Mouse (Mus musculus): Measurements from ENCODE around the gene Lrrc42.

DNA sequence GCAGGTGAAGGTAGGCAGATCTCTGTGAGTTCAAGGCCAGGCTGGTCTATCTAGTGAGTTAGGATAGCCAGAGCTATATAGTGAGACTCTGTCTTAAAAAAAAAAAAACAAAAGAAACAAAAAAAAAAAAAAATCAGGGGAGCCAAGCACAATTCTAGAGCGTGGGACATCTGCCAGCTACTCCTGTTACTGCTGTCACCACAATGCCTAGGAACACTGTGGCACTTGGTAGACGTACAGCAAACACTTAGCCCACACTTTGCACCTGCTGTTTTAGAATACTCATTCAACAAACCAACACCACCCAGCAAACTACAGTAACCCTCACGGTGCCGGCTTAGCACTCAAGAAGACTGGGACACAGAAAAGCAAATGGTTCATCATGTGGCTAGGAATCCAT is 41.9 kb downstream of the Lrrc42 start:
- no peak for TF ChIP-seq NANOG (IDR thresholded peaks at IDR 0.05; ENCODE audit: borderline replicate concordance, low read length)
- no peak for TF ChIP-seq CTCF (conservative IDR thresholded peaks at IDR 0.05; ENCODE audit: low read length)
- TF ChIP-seq POU5F1 (IDR thresholded peaks at IDR 0.05; ENCODE audit: borderline replicate concordance, low read length): no peak
